Mouse (Mus musculus) kidney, postnatal 0 days (tissue): Measurements from ENCODE around the gene Gjb4. TPM values are rescaled to one million over a fixed set of nuclear protein-coding genes. Genes with fewer than 3 reads are reported as not detected.
A peak's percentile ranks its signal among the peaks of the same experiment; 100 is the strongest.

ENCODE experiments used
- ATAC-seq: fragments of 200-750 bp; cut with Nextera tagmentation; replicated peaks from 2 replicates; pipeline ENCODE4 v1.8.0; 2017; ENCODE audit warnings: low read depth, moderate number of reproducible peaks, moderate TSS enrichment, moderate library complexity; ENCODE audit not compliant: low FRiP score
- DNase-seq: peaks from one replicate; pipeline ENCODE4 v3.0.0-alpha.2; 2016; ENCODE audit warnings: low spot score
- H3K27ac ChIP-seq: fragments of 300-500 bp; sonication (generic); 2 replicates; pipeline ENCODE4 v1.5.1; 2014; ENCODE audit warnings: mild to moderate bottlenecking
- H3K27me3 ChIP-seq: fragments of 300-500 bp; sonication (generic); 2 replicates; pipeline ENCODE4 v1.6.1; 2014; ENCODE audit warnings: low read length, mixed read lengths; ENCODE audit not compliant: insufficient read depth
- H3K36me3 ChIP-seq: fragments of 300-500 bp; sonication (generic); 2 replicates; pipeline ENCODE4 v1.6.1; 2014; ENCODE audit warnings: low read length, mixed read lengths; ENCODE audit not compliant: insufficient read depth
- H3K4me1 ChIP-seq: fragments of 300-500 bp; sonication (generic); replicated peaks from 2 replicates; pipeline ENCODE4 v1.6.1; 2014; ENCODE audit warnings: antibody characterized with exemption, low read length, mixed read lengths; ENCODE audit not compliant: insufficient read depth
- H3K4me2 ChIP-seq: fragments of 300-500 bp; sonication (generic); 2 replicates; pipeline ENCODE4 v1.6.1; 2014; ENCODE audit warnings: mild to moderate bottlenecking, low read length, moderate library complexity, mixed read lengths
- H3K4me3 ChIP-seq: fragments of 300-500 bp; sonication (generic); replicated peaks from 2 replicates; pipeline ENCODE4 v1.5.1; 2014; ENCODE audit warnings: low read depth, low read length
- H3K9ac ChIP-seq: fragments of 300-500 bp; sonication (generic); 2 replicates; pipeline ENCODE4 v1.6.1; 2014; ENCODE audit warnings: low read depth, low read length
- H3K9me3 ChIP-seq: fragments of 300-500 bp; sonication (generic); replicated peaks from 2 replicates; pipeline ENCODE4 v1.6.1; 2016; ENCODE audit warnings: low read length, inconsistent platforms, mixed read lengths
- CTCF ChIP-seq: IDR thresholded peaks from 2 replicates; pipeline ENCODE4 v1.5.1; 2016; ENCODE audit warnings: antibody characterized with exemption, low read depth, mild to moderate bottlenecking, moderate library complexity
- WGBS: fragments of 180-500 bp; shearing (Covaris S2); extraction: QIAGEN DNeasy Blood & Tissue Kit; methylation state at CpG from one replicate; pipeline ENCODE4 v1.1.7; 2014; 5-methylcytosine and 5-hydroxymethylcytosine counted together
- polyA plus RNA-seq: library from polyadenylated mRNA; unstranded; fragments of >200 nt; fragmentation: Nextera tagmentation; extraction: Ambion mirVana; gene quantifications from 2 replicates; pipeline ENCODE4 v1.2.1, GENCODE M21; 2015

Gjb4 gene
- polyA plus RNA-seq, 1 experiment from 2014 or later, result 1.2 TPM

GRCm38 (mm10) chr4:127317143-127317542, 36.7 kb downstream of the Gjb4 start:
- 47% methylated on average over 4 of the region's 4 CpGs for WGBS
- Histone ChIP-seq H3K9me3 (no peaks in the 10 kb centered on the region), H3K4me1 (no peaks in the 10 kb centered on the region), H3K4me2 (no peak overlapping the region), H3K27me3 (peaks cover 3% of the 10 kb centered on the region; the same call in 1 of the 2 replicates), H3K36me3 (no peaks in the 10 kb centered on the region), H3K9ac (no peak overlapping the region), H3K27ac (no peak overlapping the region), H3K4me3 (no peak overlapping the region)
- ATAC-seq (no peak), DNase-seq (no peak)
- peak; percentile 49 for TF ChIP-seq CTCF

DNA sequence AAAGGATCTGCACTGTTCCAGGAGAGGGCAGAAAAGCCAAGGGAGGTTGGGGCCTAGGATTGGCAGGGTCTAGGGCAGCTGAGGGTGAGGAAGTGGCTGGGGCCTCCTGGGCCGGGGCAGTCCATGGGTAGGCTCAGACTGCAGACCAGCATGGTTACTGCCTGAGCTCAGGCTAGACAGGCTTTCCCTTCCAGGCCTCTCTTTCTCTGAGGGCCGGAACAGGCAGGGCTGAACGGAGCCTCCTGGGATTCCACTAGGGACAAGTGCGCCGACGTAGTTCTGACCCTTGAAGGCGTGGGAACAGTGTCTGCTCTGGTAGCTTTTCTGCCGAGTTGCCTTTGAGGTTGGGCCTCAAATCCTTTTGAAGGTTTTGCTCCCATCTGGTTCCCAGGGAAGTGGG, 38.1 kb downstream of the Gjb4 start:
- TF ChIP-seq CTCF, result no peak
- Histone ChIP-seq H3K4me3 (no peak overlapping the region), H3K27me3 (peaks cover 3% of the 10 kb centered on the region; the same call in 1 of the 2 replicates), H3K4me2 (no peak overlapping the region), H3K36me3 (no peaks in the 10 kb centered on the region), H3K9me3 (no peaks in the 10 kb centered on the region), H3K4me1 (no peaks in the 10 kb centered on the region), H3K9ac (no peak overlapping the region), H3K27ac (no peak overlapping the region)
- WGBS, result 62% methylated on average over 8 of the region's 8 CpGs
- DNase-seq, result no peak
- ATAC-seq, result no peak

DNA sequence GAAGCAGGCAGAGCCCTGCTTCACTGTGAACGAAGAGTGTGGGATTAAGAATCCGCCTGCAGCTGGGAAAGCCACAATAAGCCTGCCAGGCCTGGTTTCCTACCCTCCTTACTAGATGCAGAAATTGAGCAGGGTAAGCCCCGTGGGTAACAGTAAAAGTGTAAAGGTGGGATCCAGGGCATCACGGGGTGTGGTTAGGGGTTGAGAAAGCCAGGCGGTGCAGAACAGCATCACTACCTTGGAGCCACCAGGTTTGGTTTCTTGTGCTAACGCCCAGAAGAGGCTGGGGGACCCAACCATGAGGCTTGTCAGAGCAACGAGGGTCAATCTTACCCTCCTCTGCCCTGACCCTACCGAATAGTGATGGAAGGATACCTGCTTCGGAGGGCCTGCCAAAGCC, 39.3 kb downstream of the Gjb4 start:
- H3K9me3 ChIP-seq, result no peaks in the 10 kb centered on the region
- H3K4me2 ChIP-seq, result peak overlapping the region; percentile 90
- H3K27ac ChIP-seq, result no peak overlapping the region
- ATAC-seq (no peak), DNase-seq (no peak)
- H3K36me3 ChIP-seq, result no peaks in the 10 kb centered on the region
- no peak overlapping the region; the same call in 1 of the 2 replicates for H3K4me3 ChIP-seq
- WGBS, result 49% methylated on average over 9 of the region's 9 CpGs
- peak overlapping the region; percentile 54; the same call in 1 of the 2 replicates for H3K9ac ChIP-seq
- peaks cover 3% of the 10 kb centered on the region; the same call in 1 of the 2 replicates for H3K27me3 ChIP-seq
- H3K4me1 ChIP-seq, result no peaks in the 10 kb centered on the region
- no peak for TF ChIP-seq CTCF

GRCm38 (mm10) chr4:127313861-127314260, 40.0 kb downstream of the Gjb4 start, which contains the start of gene Gja4:
TSS of gene Gja4 (minus strand) at chr4:127314039.
- peak; percentile 89 for DNase-seq

DNA sequence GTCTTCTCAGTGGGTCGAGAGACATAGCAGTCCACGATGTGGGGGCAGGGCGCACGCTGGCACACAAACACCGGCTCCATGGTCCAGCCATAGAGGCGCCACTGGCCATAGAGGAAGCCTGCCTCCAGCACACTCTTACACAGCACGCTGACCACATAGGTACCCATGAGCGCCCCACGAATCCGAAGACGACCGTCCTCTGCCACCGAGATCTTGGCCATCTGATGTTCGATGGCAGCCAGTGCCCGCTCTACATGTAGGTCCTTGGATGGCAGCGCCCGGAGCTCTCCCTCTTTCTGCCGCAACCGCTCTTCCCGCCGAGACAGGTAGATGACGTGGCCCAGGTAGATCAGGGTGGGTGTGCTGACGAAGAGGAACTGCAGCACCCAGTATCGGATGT, 41.5 kb downstream of the Gjb4 start:
- Histone ChIP-seq H3K4me1 (no peaks in the 10 kb centered on the region), H3K9ac (no peak overlapping the region), H3K4me2 (peak overlapping the region; percentile 90), H3K4me3 (0 out of 2 replicates have a peak overlapping the region, but pooled peaks have one; percentile 7), H3K36me3 (no peaks in the 10 kb centered on the region), H3K27me3 (peaks cover 3% of the 10 kb centered on the region; the same call in 1 of the 2 replicates), H3K9me3 (no peaks in the 10 kb centered on the region), H3K27ac (no peak overlapping the region)
- DNase-seq (no peak), ATAC-seq (no peak)
- no peak for TF ChIP-seq CTCF
- 76% methylated on average over 24 of the region's 24 CpGs for WGBS

More at GRCm38 (mm10) chr4:127313861-127314260, 40.0 kb downstream of the Gjb4 start, which contains the start of gene Gja4:
- H3K36me3 ChIP-seq, result no peaks in the 10 kb centered on the region
- peak within 1 kb of the TSS; percentile 90 for H3K4me2 ChIP-seq
- peak; percentile 69; the same call in 1 of the 2 replicates for ATAC-seq
- peak within 1 kb of the TSS; percentile 54 for H3K9ac ChIP-seq
- WGBS, result under 1% methylated on average over 25 of the region's 25 CpGs
- no peaks in the 10 kb centered on the region for H3K4me1 ChIP-seq
- no peaks in the 10 kb centered on the region for H3K9me3 ChIP-seq
- H3K4me3 ChIP-seq, result peak within 1 kb of the TSS; percentile 43
- TF ChIP-seq CTCF, result peak; percentile 65
- no peak within 1 kb of the TSS for H3K27ac ChIP-seq
- peaks cover 3% of the 10 kb centered on the region; the same call in 1 of the 2 replicates for H3K27me3 ChIP-seq

- TF ChIP-seq CTCF, result no peak
- no peak overlapping the region for H3K27ac ChIP-seq
- H3K4me2 ChIP-seq, result peak overlapping the region; percentile 18; the same call in 1 of the 2 replicates
- ATAC-seq (no peak), DNase-seq (no peak)
- 63% methylated on average over 9 of the region's 9 CpGs for WGBS
- no peak overlapping the region for H3K4me3 ChIP-seq
- peaks cover 3% of the 10 kb centered on the region; the same call in 1 of the 2 replicates for H3K27me3 ChIP-seq
- no peaks in the 10 kb centered on the region for H3K4me1 ChIP-seq
- no peak overlapping the region for H3K9ac ChIP-seq
- H3K36me3 ChIP-seq, result no peaks in the 10 kb centered on the region
- no peaks in the 10 kb centered on the region for H3K9me3 ChIP-seq
These were observed 42.3 kb downstream of the Gjb4 start for GRCm38 (mm10) chr4:127311561-127311960.

DNA sequence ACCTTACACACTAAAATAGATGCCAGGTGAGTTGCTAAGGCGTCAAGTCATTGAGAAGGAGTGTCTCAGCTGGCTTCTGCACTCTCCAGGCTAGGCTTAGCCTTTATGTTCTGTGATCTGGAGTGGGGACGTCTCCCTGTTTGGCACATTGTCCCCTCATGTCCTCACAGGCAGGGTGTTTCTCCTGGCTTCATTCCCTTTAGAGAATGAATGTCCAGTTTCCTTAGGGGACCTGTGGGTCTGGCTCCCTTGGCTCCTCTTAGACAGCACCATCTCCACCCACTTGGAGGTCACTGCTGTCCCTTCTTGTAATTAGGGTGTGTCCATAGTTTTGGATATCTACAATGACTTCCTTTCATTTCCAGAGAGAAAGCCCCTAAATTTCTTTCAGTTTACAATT, 47.0 kb downstream of the Gjb4 start:
- Histone ChIP-seq H3K4me1 (no peaks in the 10 kb centered on the region), H3K4me3 (no peak overlapping the region), H3K9me3 (no peaks in the 10 kb centered on the region), H3K36me3 (no peaks in the 10 kb centered on the region), H3K9ac (no peak overlapping the region), H3K4me2 (no peak overlapping the region), H3K27me3 (no peaks in the 10 kb centered on the region), H3K27ac (no peak overlapping the region)
- DNase-seq, result no peak
- TF ChIP-seq CTCF, result no peak
- ATAC-seq, result no peak
- 53% methylated on average over 2 of the region's 2 CpGs for WGBS
